Mouse (Mus musculus) hindbrain, postnatal 0 days (tissue): ENCODE measurements around the gene Cnp. TPM values are rescaled to one million over a fixed set of nuclear protein-coding genes. Genes with fewer than 3 reads are reported as not detected.
A peak's percentile ranks its signal among the peaks of the same experiment; 100 is the strongest.
"Not testable (repeated sequence)": the region's sequence is repeated elsewhere in the genome, so short reads cannot be mapped to it uniquely, and the experiment has no call there.

Experiments
- ATAC-seq: fragments of 200-750 bp; cut with Nextera tagmentation; 2 replicates; pipeline ENCODE4 v1.8.0; 2017; ENCODE audit warnings: mild to moderate bottlenecking, moderate TSS enrichment, moderate library complexity
- DNase-seq: peaks from one replicate; pipeline ENCODE4 v3.0.0-alpha.2; 2015; ENCODE audit warnings: low spot score
- H3K27ac ChIP-seq: fragments of 300-500 bp; sonication (generic); 2 replicates; pipeline ENCODE4 v1.5.1; 2014; ENCODE audit warnings: mild to moderate bottlenecking
- H3K27me3 ChIP-seq: fragments of 300-500 bp; sonication (generic); 2 replicates; pipeline ENCODE4 v1.6.1; 2014; ENCODE audit warnings: low read length, mixed read lengths; ENCODE audit not compliant: insufficient read depth
- H3K36me3 ChIP-seq: fragments of 300-500 bp; sonication (generic); 2 replicates; pipeline ENCODE4 v1.6.1; 2014; ENCODE audit warnings: low read length, mixed read lengths; ENCODE audit not compliant: insufficient read depth
- H3K4me1 ChIP-seq: fragments of 300-500 bp; sonication (generic); 2 replicates; pipeline ENCODE4 v1.6.1; 2014; ENCODE audit warnings: antibody characterized with exemption, low read length, mixed read lengths; ENCODE audit not compliant: insufficient read depth
- H3K4me2 ChIP-seq: fragments of 300-500 bp; sonication (generic); 2 replicates; pipeline ENCODE4 v1.6.1; 2014; ENCODE audit warnings: low read depth, mild to moderate bottlenecking, low read length, moderate library complexity, mixed read lengths
- H3K4me3 ChIP-seq: fragments of 300-500 bp; sonication (generic); 2 replicates; pipeline ENCODE4 v1.5.1; 2014; ENCODE audit warnings: low read length
- H3K9ac ChIP-seq: fragments of 300-500 bp; sonication (generic); replicated peaks from 2 replicates; pipeline ENCODE4 v1.6.1; 2014; ENCODE audit warnings: mild to moderate bottlenecking, low read length, moderate library complexity, mixed read lengths
- H3K9me3 ChIP-seq: fragments of 300-500 bp; sonication (generic); 2 replicates; pipeline ENCODE4 v1.6.1; 2016; ENCODE audit warnings: low read length, mixed read lengths
- CTCF ChIP-seq: IDR thresholded peaks from 2 replicates; pipeline ENCODE4 v1.5.1; 2016; ENCODE audit warnings: antibody characterized with exemption, control low read depth, low read depth
- WGBS: fragments of 180-500 bp; shearing (Covaris S2); extraction: QIAGEN DNeasy Blood & Tissue Kit; methylation state at CpG from one replicate; pipeline ENCODE4 v1.1.7; 2014; 5-methylcytosine and 5-hydroxymethylcytosine counted together
- polyA plus RNA-seq: library from polyadenylated mRNA; unstranded; fragments of >200 nt; fragmentation: Nextera tagmentation; extraction: Ambion mirVana; gene quantifications from 2 replicates; pipeline ENCODE4 v1.2.1, GENCODE M21; 2015
- total RNA-seq: library from RNA; depleted of rRNA; stranded (reverse); fragments of >200 nt; gene quantifications from 2 replicates; pipeline ENCODE4 v1.2.3, GENCODE M21; 2014

Gene Cnp
- total and polyA plus RNA-seq, 2 experiments from 2014 or later: 121 to 125 TPM

DNA sequence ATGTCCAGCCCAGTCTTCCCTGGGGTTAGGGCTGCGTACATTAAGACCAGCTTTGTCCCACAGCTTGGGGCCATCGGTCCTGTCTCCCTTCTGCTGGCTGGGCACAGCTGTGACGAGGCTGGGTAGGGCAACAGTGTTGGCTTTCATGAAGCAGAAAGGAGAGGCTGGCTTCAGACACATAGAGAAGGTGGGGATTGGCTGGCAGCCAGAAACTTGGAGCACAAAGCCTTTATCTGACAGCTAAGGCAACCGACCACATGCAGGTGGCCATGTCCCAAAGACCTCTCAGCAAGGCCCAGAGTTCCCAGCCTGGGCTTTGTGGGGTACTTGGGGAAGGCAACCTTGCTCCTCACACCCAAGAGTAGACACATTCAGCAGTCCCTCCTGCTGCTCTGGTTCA lies 7.1 kb downstream of the Cnp start:
- no peak for TF ChIP-seq CTCF
- H3K27ac ChIP-seq: peak overlapping the region; percentile 56; the same call in 1 of the 2 replicates
- no peak overlapping the region for H3K4me2 ChIP-seq
- H3K4me3 ChIP-seq: no peak overlapping the region
- H3K4me1 ChIP-seq: no peaks in the 10 kb centered on the region; the same call in 1 of the 2 replicates
- 32% methylated on average over 4 of the region's 4 CpGs for WGBS
- ATAC-seq (peak; percentile 39), DNase-seq (peak; percentile 62)
- no peaks in the 10 kb centered on the region for H3K9me3 ChIP-seq
- H3K9ac ChIP-seq: no peak overlapping the region
- H3K36me3 ChIP-seq: peaks cover 74% of the 10 kb centered on the region
- no peaks in the 10 kb centered on the region for H3K27me3 ChIP-seq

DNA sequence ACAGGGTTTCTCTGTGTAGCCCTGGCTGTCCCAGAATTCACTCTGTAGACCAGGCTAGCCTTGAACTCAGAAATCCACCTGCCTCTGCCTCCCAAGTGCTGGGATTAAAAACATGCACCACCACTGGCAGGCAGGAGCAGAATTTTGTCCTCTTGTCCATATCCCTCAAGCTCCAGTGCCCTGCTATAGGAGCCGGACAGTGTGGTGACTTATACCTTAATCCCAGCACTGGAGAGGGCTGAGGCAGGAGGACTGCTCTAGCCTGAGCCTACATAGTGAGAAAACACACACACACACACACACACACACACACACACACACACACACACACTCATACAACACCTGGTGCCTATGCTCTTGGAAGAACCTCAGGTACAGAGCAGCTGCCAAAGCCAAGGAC lies 7.7 kb downstream of the Cnp start:
- not testable (repeated sequence) for ATAC-seq, H3K4me1 ChIP-seq, H3K9me3 ChIP-seq, H3K4me2 ChIP-seq, H3K9ac ChIP-seq, DNase-seq, H3K4me3 ChIP-seq, H3K27ac ChIP-seq, H3K27me3 ChIP-seq
- 100% methylated on average over 1 of the region's 1 CpGs for WGBS
- H3K36me3 ChIP-seq: peaks cover 80% of the 10 kb centered on the region

DNA sequence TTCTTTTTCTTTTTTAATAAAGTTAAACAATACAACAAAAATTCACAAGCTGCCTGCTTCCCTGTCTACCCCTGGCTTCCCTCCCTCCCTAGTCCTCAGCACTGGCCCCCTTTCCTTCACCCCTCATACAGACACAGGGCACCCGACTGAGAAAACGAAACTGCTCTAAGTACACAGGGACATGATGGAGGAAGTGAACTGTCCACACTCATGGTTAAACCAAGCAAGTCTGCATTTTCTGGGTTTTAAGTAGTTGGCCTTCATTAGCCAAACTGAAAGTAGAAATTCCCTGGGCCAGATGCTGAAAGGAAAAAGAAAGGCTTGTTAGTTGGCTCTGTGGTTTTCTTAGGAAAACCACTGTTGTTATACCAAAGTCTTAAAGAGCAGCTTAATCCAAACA lies 8.1 kb downstream of the Cnp start:
- no peak overlapping the region for H3K4me3 ChIP-seq
- peaks cover 84% of the 10 kb centered on the region for H3K36me3 ChIP-seq
- H3K27ac ChIP-seq: no peak overlapping the region
- DNase-seq (no peak), ATAC-seq (no peak)
- 86% methylated on average over 2 of the region's 2 CpGs for WGBS
- no peak overlapping the region for H3K4me2 ChIP-seq
- no peak overlapping the region for H3K9ac ChIP-seq
- no peak for TF ChIP-seq CTCF
- H3K4me1 ChIP-seq: no peaks in the 10 kb centered on the region; the same call in 1 of the 2 replicates
- H3K27me3 ChIP-seq: no peaks in the 10 kb centered on the region
- H3K9me3 ChIP-seq: no peaks in the 10 kb centered on the region

DNA sequence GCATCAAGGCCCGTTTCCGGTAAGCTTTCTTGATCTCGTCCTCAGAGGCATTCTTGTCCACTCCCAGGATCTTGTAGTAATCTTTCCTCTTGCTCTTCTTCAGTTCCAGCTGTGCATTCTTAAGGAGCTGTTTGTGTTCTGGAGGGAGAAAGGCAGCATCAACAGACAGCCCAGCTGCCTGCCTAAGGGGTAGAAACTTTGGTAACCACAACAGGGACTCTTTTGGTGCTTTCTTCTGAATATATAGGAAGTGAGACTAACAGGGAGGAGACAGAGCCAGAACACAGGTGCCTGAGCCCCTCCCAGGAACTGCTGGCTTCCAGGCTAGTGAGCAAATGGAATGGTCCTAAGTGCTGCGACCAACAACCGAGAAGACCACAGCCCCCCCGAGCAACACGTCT lies 9.9 kb downstream of the Cnp start:
- DNase-seq (no peak), ATAC-seq (no peak)
- Histone ChIP-seq H3K4me2 (no peak overlapping the region), H3K4me3 (no peak overlapping the region), H3K4me1 (no peaks in the 10 kb centered on the region), H3K9ac (no peak overlapping the region), H3K27me3 (no peaks in the 10 kb centered on the region), H3K36me3 (peaks cover 87% of the 10 kb centered on the region), H3K27ac (no peak overlapping the region), H3K9me3 (no peaks in the 10 kb centered on the region)
- WGBS: 88% methylated on average over 7 of the region's 7 CpGs
- TF ChIP-seq CTCF: no peak

DNA sequence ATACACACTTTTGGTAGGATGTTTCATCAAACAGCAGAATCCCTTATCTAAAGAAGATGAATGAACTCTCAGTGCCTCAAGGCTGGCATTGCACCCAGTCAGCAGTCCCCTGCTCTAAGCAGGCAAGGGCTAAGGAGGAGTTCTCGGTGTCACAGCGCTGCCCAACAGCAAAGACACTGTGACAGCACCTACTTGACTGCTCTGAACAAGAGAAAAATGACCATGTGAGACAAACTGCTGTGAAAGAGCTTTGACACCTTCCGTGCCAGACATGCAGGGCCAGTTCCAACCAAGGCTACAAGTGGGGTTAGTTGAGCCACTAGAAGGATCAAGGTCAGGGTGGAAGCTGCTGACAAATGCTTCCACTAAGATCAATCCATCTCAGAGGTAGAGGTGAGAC lies 10.4 kb downstream of the Cnp start:
- 98% methylated on average over 3 of the region's 3 CpGs for WGBS

DNA sequence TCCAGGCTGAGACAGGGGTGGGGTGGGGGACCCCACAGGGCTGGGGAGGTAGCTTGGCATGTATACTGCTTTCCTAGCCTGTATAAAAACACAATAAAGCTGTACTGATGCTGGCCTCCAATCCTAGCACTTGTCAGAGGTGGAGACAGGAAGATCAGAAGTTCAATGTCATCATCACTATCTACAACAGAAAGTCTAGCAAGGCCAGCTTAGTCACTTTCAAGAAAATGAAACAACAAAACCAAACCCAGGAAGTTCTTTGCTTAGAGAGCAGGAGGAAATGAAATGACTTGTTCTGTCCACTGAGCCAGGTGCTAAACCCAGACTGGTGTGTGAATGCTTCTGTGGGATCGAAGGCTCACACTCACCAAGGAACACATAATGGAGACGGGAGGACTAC lies 13.8 kb downstream of the Cnp start:
- WGBS: 96% methylated on average over 2 of the region's 2 CpGs
- no peak for TF ChIP-seq CTCF
- Histone ChIP-seq H3K9ac (no peak overlapping the region), H3K27ac (no peak overlapping the region), H3K4me1 (no peaks in the 10 kb centered on the region), H3K36me3 (peaks cover 84% of the 10 kb centered on the region), H3K9me3 (no peaks in the 10 kb centered on the region), H3K27me3 (no peaks in the 10 kb centered on the region), H3K4me2 (no peak overlapping the region), H3K4me3 (no peak overlapping the region)
- ATAC-seq (no peak), DNase-seq (no peak)

More for the DNA sequence above, 10.4 kb downstream of the Cnp start:
- Histone ChIP-seq H3K27me3 (no peaks in the 10 kb centered on the region), H3K4me3 (no peak overlapping the region), H3K36me3 (peaks cover 87% of the 10 kb centered on the region), H3K9me3 (no peaks in the 10 kb centered on the region), H3K4me2 (no peak overlapping the region), H3K9ac (no peak overlapping the region), H3K4me1 (no peaks in the 10 kb centered on the region), H3K27ac (no peak overlapping the region)
- ATAC-seq (no peak), DNase-seq (no peak)
- no peak for TF ChIP-seq CTCF

DNA sequence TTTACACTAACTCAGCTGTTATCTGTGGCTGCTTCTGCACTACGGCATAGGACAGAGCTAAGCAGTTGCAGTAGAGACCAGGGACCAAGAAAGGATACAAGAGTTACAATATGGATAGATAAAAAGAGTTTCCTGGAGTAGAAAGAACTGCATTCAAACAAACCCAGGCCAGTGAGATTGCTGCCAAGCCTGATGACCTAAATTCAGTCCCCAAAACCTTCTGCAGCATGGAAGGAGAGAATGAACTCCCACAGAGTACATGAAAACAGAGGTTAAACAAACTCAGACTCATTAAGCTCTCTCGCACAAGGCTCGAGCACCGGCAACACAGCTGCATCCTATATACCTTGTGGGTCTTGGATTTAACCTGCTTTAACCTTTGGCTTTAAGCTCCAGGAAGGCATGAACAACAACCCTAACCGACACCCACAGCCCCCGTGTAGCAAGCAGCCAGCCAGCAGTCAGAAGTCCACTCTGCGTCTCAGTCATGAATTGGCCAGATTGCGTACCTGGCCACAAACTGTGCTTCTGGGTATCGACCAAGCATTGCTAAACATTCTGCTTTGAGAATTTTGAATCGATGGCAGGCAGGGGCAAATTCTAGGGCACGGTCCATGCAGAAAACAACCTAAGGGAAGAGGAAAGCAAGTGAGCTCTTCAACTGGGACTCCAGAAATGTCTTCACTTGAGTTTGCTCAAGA lies 17.8 kb downstream of the Cnp start:
- no peak overlapping the region for H3K4me3 ChIP-seq
- H3K9me3 ChIP-seq: no peaks in the 10 kb centered on the region
- H3K36me3 ChIP-seq: peaks cover 58% of the 10 kb centered on the region
- no peak for TF ChIP-seq CTCF
- no peaks in the 10 kb centered on the region for H3K4me1 ChIP-seq
- H3K27me3 ChIP-seq: no peaks in the 10 kb centered on the region
- H3K27ac ChIP-seq: no peak overlapping the region
- H3K9ac ChIP-seq: no peak overlapping the region
- no peak for DNase-seq
- WGBS: 83% methylated on average over 11 of the region's 11 CpGs
- ATAC-seq: no peak
- no peak overlapping the region for H3K4me2 ChIP-seq
